Mouse (Mus musculus): ENCODE measurements around the gene Abcd3.

- TF ChIP-seq CTCF (IDR thresholded peaks at IDR 0.05; ENCODE audit: extremely low read depth, insufficient read depth, low read length) (no peak), POLR2A (IDR thresholded peaks at IDR 0.05; ENCODE audit: extremely low read depth, insufficient read depth, low read length) (no peak)
Observed at GRCm38 (mm10) chr3:121825092-121825491, 10.0 kb upstream of the Abcd3 start.

Measured in cortical plate, adult 2 months (tissue).